Mouse (Mus musculus): ENCODE measurements around the gene Mcm3.

The Mcm3 gene

GRCm38 (mm10) chr1:20819771-20820605, at the start of gene Mcm3:
TSS of gene Mcm3 (minus strand) at chr1:20820312.
- DNase-seq (ENCODE audit: low spot score in 2 of 2), result peak; percentile 81 to 94

GRCm38 (mm10) chr1:20868036-20868435, 47.9 kb upstream of the Mcm3 start:
- no peak for DNase-seq (ENCODE audit: low spot score in 2 of 2)

- no peak for DNase-seq (ENCODE audit: low spot score in 2 of 2)
These were observed 47.3 kb upstream of the Mcm3 start for GRCm38 (mm10) chr1:20867241-20867902.

GRCm38 (mm10) chr1:20863452-20864172, 43.5 kb upstream of the Mcm3 start:
- no peak for DNase-seq (ENCODE audit: low spot score in 2 of 2)

- no peak for DNase-seq (ENCODE audit: low spot score in 2 of 2)
These were observed 41.8 kb upstream of the Mcm3 start for GRCm38 (mm10) chr1:20861865-20862264.

GRCm38 (mm10) chr1:20860775-20861174, 40.7 kb upstream of the Mcm3 start:
- DNase-seq (ENCODE audit: low spot score in 2 of 2), result no peak

GRCm38 (mm10) chr1:20856924-20857902, 37.1 kb upstream of the Mcm3 start:
- DNase-seq (ENCODE audit: low spot score in 2 of 2), result no peak

GRCm38 (mm10) chr1:20839911-20840310, 19.8 kb upstream of the Mcm3 start:
- DNase-seq (ENCODE audit: low spot score in 2 of 2), result no peak

- DNase-seq (ENCODE audit: low spot score in 2 of 2), result no peak
These were observed 16.5 kb upstream of the Mcm3 start for GRCm38 (mm10) chr1:20836551-20837125.

- no peak for DNase-seq (ENCODE audit: low spot score in 2 of 2)
These were observed 13.0 kb upstream of the Mcm3 start for GRCm38 (mm10) chr1:20833141-20833511.

GRCm38 (mm10) chr1:20832473-20833140, 12.5 kb upstream of the Mcm3 start:
- no peak for DNase-seq (ENCODE audit: low spot score in 2 of 2)

GRCm38 (mm10) chr1:20830546-20830945, 10.4 kb upstream of the Mcm3 start:
- no peak for DNase-seq (ENCODE audit: low spot score in 2 of 2)

- no peak for DNase-seq (ENCODE audit: low spot score in 2 of 2)
These were observed 7.9 kb upstream of the Mcm3 start for GRCm38 (mm10) chr1:20828061-20828460.

- no peak for DNase-seq (ENCODE audit: low spot score in 2 of 2)
These were observed 4.9 kb upstream of the Mcm3 start for GRCm38 (mm10) chr1:20825036-20825435.

GRCm38 (mm10) chr1:20823906-20824305, 3.8 kb upstream of the Mcm3 start:
- DNase-seq (ENCODE audit: low spot score in 2 of 2), result no peak

GRCm38 (mm10) chr1:20823471-20823870, 3.4 kb upstream of the Mcm3 start:
- DNase-seq (ENCODE audit: low spot score in 2 of 2), result no peak

GRCm38 (mm10) chr1:20820959-20821358, 847 bp upstream of the Mcm3 start:
- DNase-seq (ENCODE audit: low spot score in 2 of 2), result no peak

GRCm38 (mm10) chr1:20817596-20817995, 2.5 kb downstream of the Mcm3 start:
- no peak for DNase-seq (ENCODE audit: low spot score in 2 of 2)

- DNase-seq (ENCODE audit: low spot score in 2 of 2), result no peak
These were observed 2.9 kb downstream of the Mcm3 start for GRCm38 (mm10) chr1:20817172-20817571.

GRCm38 (mm10) chr1:20814521-20814920, 5.6 kb downstream of the Mcm3 start:
- no peak for DNase-seq (ENCODE audit: low spot score in 2 of 2)
